Mouse (Mus musculus) adrenal gland (tissue): ENCODE results near the gene Rpap2.

Experiments
- intact Hi-C: fragments of 180-260 bp; cut with DNase I; formaldehyde crosslinking; loops from one replicate; pipeline ENCODE4 v1.15.1; 2025
- long read RNA-seq, 2 experiments: library from polyadenylated mRNA; unstranded; transcript quantifications; one replicate each; pipeline ENCODE4 v2.0.0; 2020; ENCODE audit warnings: borderline replicate concordance in 1 of 2; ENCODE audit not compliant: insufficient replicate concordance in 1 of 2

Gene Rpap2
- long read RNA-seq, experiment 1, transcript Rpap2-201 (13 exons, 2,268 nt), result major isoform, 6 of 9 reads
- long read RNA-seq, experiment 1, partial matches to known transcripts, result 0 of 9 reads
- long read RNA-seq, experiment 1, other reads (novel, unspliced or antisense), result 2 of 9 reads
- long read RNA-seq, experiment 2, transcript Rpap2-201 (13 exons, 2,268 nt), result major isoform, 10 of 17 reads
- long read RNA-seq, experiment 2, partial matches to known transcripts, result 4 of 17 reads
- long read RNA-seq, experiment 2, other reads (novel, unspliced or antisense), result 3 of 17 reads

- intact Hi-C loops, result no loop called here
Measured at GRCm38 (mm10) chr5:107597301-107598077, at the start of gene Rpap2, which contains the start of gene Glmn. Rpap2 (plus strand) TSS chr5:107597373. Glmn (minus strand) TSS chr5:107597888.

DNA sequence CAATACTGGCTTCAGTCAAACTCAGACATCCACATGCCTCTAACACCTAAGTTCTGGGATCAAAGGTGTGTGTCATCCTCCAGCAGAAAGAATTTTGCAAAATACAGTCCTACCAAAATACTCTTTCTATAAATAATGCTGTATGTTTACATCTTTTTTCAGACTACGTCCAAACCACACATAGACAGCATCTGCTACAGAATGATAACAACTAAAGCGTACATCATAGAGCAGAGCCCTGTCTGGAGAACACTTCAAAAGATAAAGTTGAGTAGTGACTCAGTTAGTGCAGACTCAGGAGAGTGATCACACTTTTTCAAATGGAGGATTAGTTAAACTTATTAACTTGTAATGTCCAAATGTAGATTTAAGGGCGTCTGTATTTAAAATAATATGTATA, 49.2 kb upstream of the Rpap2 start:
- intact Hi-C loops, result no loop called here

GRCm38 (mm10) chr5:107548444-107548843, 48.7 kb upstream of the Rpap2 start:
- intact Hi-C loops, result no loop called here

DNA sequence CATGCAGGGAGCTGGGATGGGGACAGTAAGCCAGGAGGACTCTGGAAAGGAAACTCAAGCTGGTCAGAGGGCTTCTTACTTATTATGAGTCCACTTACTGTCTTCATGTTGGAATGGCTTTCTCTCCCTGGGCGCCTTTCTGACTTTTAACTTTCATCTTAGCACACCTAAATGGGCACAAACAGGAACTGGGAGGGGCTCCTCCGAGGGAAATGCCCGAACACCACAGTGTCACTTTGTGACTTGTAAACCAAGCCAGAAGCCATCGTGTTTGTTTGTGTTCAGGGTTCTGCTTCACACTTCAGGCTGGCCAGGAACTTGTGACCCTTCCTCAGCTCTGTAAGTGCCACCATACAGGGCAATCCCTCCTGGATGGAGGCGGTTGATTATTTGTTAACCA, 42.8 kb upstream of the Rpap2 start:
- intact Hi-C loops, result no loop called here

DNA sequence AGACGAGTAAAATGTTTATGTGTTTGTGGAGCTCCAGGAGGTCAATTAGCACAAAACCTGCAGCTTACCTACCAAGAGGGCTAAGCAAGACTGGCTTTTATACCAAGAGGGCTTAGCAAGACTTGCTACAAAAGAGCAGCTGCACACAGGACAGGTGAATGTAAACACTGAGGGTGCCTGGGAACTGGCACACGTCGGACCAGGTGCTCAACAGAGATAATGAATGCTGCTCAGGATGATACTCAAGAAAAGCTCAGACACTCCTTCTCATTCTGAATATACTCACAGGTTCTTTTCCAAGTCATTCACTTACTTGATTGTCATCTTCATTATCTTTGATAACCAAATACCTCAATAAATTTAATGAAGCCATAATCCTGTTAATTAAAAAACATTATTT, 40.2 kb upstream of the Rpap2 start:
- intact Hi-C loops, result no loop called here

GRCm38 (mm10) chr5:107569148-107569547, 28.0 kb upstream of the Rpap2 start:
- intact Hi-C loops, result no loop called here

DNA sequence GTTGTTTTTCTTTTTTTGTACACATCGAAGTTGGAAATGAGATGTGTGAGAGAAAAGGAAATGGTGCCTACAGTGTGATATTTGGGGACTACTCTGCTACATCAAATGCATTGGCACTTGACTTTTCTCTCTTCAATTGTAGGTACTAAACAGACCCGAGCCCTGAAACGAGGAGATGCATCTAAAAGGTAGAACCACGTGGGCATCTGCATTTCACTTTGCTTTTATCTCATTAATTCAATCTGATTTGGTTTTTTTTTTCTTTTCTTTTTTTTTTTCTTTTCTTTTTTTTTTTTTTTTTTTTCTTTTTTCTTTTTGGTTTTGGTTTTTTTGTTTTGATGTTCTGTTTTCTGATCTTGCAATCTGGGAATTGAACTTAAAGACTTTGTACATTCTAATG, 1.2 kb downstream of the Rpap2 start:
- intact Hi-C loops, result no loop called here

GRCm38 (mm10) chr5:107611224-107611623, 14.1 kb downstream of the Rpap2 start:
- intact Hi-C loops, result loop anchor here (10.0 kb wide), 2 partner anchors 254 to 284 kb away; no protein-coding TSS in a partner anchor

DNA sequence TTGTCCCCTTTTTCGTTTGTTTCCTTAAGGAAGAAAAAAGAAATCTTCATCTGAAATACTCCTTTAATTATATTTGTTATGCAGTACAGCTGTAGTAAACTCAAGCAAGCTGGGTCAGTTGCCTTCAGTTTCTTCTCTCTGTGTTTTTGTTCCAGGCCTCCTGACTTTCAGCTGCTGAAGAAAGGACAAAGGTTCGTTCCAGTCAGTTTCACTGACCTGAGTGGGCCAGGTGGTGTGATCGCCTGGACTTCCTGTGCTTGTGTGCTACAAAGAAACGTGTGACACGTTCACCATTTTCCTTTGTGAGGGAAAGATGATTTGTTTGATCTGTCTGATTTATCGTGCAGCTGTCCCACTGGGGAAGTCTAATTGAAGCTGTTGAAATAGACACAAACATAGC, 20.8 kb downstream of the Rpap2 start:
- intact Hi-C loops, result loop anchor here (10.0 kb wide), 2 partner anchors 247 to 277 kb away; no protein-coding TSS in a partner anchor

DNA sequence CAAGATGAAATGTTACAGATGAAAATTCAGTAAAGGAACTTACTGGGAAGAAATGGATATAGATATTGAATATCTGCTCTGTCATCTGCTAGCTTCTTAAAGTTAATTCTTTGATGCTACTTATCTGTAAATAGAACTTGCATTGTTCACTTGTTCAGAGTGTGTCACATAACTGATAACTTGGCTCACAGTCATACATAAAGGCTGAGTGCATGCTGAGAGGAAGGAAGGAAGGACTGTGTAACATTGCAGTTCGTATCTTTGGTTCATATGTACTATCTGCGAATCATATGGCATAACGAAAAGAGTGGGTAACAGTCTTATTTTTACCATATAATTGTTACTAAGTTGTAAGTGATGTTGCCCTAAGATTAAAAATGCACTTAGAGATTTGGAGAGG, 24.2 kb downstream of the Rpap2 start:
- intact Hi-C loops, result no loop called here

- intact Hi-C loops, result no loop called here
Measured at GRCm38 (mm10) chr5:107633651-107634050, 36.5 kb downstream of the Rpap2 start.

DNA sequence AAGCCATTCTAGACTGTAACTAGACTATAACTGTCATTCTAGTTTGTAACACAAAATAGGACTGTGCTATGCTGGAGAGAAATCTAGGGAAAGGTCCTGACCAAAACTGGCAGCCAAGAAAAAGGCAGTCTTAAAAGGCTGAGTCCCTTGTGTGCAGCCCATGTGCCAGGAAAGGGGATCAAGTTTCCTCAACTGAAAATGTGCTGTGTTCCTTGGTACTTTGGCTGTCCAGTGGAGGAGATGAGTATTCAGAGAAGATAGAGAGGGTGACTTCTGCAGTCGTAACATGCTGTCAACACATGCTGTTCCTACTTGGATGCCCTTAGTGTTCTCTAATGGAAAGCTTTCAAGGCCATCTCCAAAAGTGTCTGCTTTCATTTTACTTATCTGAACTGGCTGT, 39.9 kb downstream of the Rpap2 start:
- intact Hi-C loops, result no loop called here

DNA sequence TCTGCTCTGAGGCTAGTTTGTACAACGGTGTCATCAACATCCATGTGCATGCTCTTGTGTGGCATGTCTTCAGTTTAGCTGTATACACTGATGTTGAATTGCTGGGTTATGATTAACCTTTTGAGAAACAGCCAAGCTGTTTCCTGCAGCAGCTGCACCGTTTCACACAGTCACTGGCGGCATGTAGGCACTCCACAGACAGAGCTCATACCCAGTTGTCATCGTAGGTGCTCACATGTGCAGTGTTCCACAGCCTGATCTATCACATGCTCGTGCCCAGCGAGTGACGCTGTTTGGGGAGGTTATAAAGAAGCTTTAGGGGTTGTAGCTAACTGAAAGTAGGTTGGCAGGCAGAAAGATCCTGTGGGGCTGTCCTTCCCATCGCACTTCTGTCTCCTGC, 41.2 kb downstream of the Rpap2 start:
- intact Hi-C loops, result no loop called here

DNA sequence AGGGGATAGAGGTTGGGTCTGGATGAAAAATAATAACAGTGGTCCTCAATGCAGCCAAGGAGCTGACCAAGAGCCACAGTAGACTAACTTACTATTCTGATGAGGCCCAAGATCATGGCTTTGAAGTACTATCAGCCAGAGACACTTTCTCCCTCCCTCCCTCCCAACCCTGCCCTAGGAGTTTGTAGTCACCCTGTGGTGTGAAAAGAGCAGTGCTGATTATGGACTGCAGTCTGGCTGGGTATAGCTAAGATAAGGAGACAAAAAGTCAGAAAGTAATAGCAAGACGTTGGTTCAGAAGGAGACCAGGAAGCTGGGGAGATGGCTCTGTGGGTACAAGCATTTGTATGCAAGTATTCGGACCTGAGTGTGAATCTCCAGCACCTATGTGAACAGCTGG, 47.4 kb downstream of the Rpap2 start:
- intact Hi-C loops, result no loop called here

GRCm38 (mm10) chr5:107645935-107646334, 48.8 kb downstream of the Rpap2 start:
- intact Hi-C loops, result no loop called here

- intact Hi-C loops, result no loop called here
Measured at GRCm38 (mm10) chr5:107647580-107647979, 50.4 kb downstream of the Rpap2 start.

GRCm38 (mm10) chr5:107648552-107649125, 51.5 kb downstream of the Rpap2 start:
- intact Hi-C loops, result no loop called here

GRCm38 (mm10) chr5:107649680-107650079, 52.5 kb downstream of the Rpap2 start:
- intact Hi-C loops, result no loop called here

GRCm38 (mm10) chr5:107650427-107650826, 53.3 kb downstream of the Rpap2 start:
- intact Hi-C loops, result no loop called here

GRCm38 (mm10) chr5:107652055-107652660, 55.0 kb downstream of the Rpap2 start:
- intact Hi-C loops, result no loop called here

DNA sequence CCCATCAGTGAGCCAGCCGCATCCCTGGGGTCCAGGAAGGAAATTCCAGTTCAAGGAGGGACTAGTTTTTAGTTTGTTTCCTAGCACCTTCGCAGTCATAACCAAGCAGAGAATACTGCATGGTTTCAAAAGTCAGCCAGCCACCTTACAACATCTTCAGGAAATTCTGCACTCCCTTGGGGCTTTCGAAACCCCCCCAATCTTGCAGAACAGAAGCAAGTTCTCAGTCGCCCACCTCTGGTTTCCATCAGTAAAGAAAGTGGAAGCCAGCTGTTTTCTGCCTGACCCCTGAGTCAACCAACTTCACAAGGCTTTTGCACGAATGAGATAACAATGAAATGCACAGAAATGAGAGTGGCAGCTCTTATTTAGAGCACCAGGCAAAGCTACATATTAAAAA, 81.2 kb downstream of the Rpap2 start:
- intact Hi-C loops, result no loop called here

- intact Hi-C loops, result loop anchor here (5.0 kb wide), 2 partner anchors 116 to 216 kb away; no protein-coding TSS in a partner anchor
Measured at GRCm38 (mm10) chr5:107681300-107681699, 84.1 kb downstream of the Rpap2 start.
